Mouse (Mus musculus) intestine, embryonic 15.5 days (tissue): ENCODE results near the gene Ndufs7. TPM values are rescaled to one million over a fixed set of nuclear protein-coding genes. Genes with fewer than 3 reads are reported as not detected.

ENCODE experiments used
- ATAC-seq: fragments of 200-750 bp; cut with Nextera tagmentation; 2 replicates; pipeline ENCODE4 v1.8.0; 2017; ENCODE audit warnings: moderate TSS enrichment, moderate library complexity
- H3K27ac ChIP-seq: fragments of 300-500 bp; sonication (generic); 2 replicates; pipeline ENCODE4 v1.5.1; 2015; ENCODE audit warnings: mild to moderate bottlenecking, inconsistent platforms
- H3K27me3 ChIP-seq: fragments of 300-500 bp; sonication (generic); replicated peaks from 2 replicates; pipeline ENCODE4 v1.6.1; 2015; ENCODE audit warnings: inconsistent platforms
- H3K36me3 ChIP-seq: fragments of 300-500 bp; sonication (generic); 2 replicates; pipeline ENCODE4 v1.6.1; 2015; ENCODE audit warnings: inconsistent platforms
- H3K4me1 ChIP-seq: fragments of 300-500 bp; sonication (generic); replicated peaks from 2 replicates; pipeline ENCODE4 v1.6.1; 2015; ENCODE audit warnings: inconsistent platforms
- H3K4me2 ChIP-seq: fragments of 300-500 bp; sonication (generic); replicated peaks from 2 replicates; pipeline ENCODE4 v1.6.1; 2015; ENCODE audit warnings: mild to moderate bottlenecking, inconsistent platforms
- H3K4me3 ChIP-seq: fragments of 300-500 bp; sonication (generic); replicated peaks from 2 replicates; pipeline ENCODE4 v1.5.1; 2015; ENCODE audit warnings: inconsistent platforms
- H3K9ac ChIP-seq: fragments of 300-500 bp; sonication (generic); 2 replicates; pipeline ENCODE4 v1.6.1; 2015; ENCODE audit warnings: inconsistent platforms
- H3K9me3 ChIP-seq: fragments of 300-500 bp; sonication (generic); 2 replicates; pipeline ENCODE4 v1.6.1; 2016; ENCODE audit warnings: inconsistent platforms
- WGBS: fragments of 180-500 bp; shearing (Covaris S2); methylation state at CpG from one replicate; pipeline ENCODE4 v1.1.7; 2015; 5-methylcytosine and 5-hydroxymethylcytosine counted together
- polyA plus RNA-seq: library from polyadenylated mRNA; unstranded; fragments of >200 nt; fragmentation: Nextera tagmentation; extraction: Ambion mirVana; gene quantifications from 2 replicates; pipeline ENCODE4 v1.2.1, GENCODE M21; 2015

The Ndufs7 gene
- polyA plus RNA-seq, 1 experiment from 2014 or later, result 467 TPM

DNA sequence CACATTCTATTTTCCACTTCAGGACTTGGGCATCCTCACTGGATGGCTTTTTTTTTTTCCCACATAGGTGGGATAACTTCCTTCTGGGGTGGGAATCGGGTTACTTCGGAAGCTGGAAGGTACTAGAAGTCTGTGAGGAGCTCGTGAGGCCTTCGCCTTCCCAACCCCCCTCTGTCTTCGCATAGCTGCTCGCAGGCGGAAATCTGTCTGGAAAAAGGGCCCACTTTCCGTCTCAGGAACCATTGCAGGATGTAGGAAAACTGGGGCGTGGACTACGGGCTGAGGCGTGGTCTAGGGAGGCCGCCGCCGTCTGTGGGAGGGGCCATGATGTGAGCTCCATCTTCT, 22.9 kb upstream of the Ndufs7 start:
- H3K9ac ChIP-seq, result peak overlapping the region; percentile 34; the same call in 1 of the 2 replicates
- peak overlapping the region; percentile 88; the same call in 1 of the 2 replicates for H3K4me3 ChIP-seq
- no peaks in the 10 kb centered on the region for H3K27me3 ChIP-seq
- no peaks in the 10 kb centered on the region for H3K9me3 ChIP-seq
- peaks cover 24% of the 10 kb centered on the region for H3K4me1 ChIP-seq
- H3K4me2 ChIP-seq, result peak overlapping the region; percentile 59
- peak overlapping the region; percentile 82 for H3K27ac ChIP-seq
- H3K36me3 ChIP-seq, result peaks cover 12% of the 10 kb centered on the region
- WGBS, result 0% methylated on average over 14 of the region's 14 CpGs
- no peak for ATAC-seq

DNA sequence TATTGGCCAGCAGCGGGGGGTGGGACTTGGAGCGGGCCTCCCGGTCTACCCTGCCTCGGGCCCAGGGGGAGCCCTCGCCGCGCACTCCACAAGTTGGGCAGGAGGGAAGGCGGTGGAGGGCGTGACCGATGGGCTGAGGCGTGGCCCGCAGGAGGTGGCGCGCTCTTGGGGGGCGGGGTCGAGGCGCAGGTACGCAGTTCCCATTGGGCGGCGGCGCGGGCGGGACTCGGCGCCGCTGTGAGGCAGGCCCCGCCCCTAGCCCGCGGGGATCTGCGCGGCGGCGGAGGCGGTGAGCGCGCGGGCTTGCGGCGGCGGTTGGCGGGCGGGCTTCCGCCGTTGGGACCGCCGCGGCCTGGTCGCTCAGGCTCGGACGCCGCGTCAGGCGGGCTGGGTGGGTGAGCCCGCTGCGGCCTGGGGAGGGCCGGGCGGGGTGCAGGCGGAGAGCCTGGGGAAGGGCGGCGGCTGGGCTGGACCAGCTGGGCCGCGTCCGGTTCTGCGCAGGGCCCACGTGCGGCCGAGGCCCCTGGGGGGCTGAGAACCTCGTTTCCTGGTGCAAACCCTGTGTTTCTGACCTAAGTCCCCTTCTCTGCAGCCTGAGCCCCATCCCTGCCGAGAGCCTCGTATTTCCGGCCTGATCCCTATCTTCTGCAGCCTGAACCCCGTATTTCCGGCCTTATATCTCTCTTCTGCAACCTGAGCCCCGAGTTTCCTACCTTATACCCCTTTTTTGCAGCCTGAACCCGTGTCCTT, 22.3 kb upstream of the Ndufs7 start, which contains the start of gene Mum1:
Gene Mum1, plus strand, starts transcription at position 19 of the 750 bp plus-strand sequence.
- H3K4me3 ChIP-seq, result peak within 1 kb of the TSS; percentile 88
- H3K27ac ChIP-seq, result peak within 1 kb of the TSS; percentile 92
- peak within 1 kb of the TSS; percentile 84 for H3K4me2 ChIP-seq
- no peaks in the 10 kb centered on the region for H3K27me3 ChIP-seq
- H3K9ac ChIP-seq, result peak within 1 kb of the TSS; percentile 94
- WGBS, result under 1% methylated on average over 64 of the region's 75 CpGs
- peak; percentile 100 for ATAC-seq
- peaks cover 12% of the 10 kb centered on the region for H3K36me3 ChIP-seq
- H3K9me3 ChIP-seq, result no peaks in the 10 kb centered on the region
- peaks cover 23% of the 10 kb centered on the region for H3K4me1 ChIP-seq

DNA sequence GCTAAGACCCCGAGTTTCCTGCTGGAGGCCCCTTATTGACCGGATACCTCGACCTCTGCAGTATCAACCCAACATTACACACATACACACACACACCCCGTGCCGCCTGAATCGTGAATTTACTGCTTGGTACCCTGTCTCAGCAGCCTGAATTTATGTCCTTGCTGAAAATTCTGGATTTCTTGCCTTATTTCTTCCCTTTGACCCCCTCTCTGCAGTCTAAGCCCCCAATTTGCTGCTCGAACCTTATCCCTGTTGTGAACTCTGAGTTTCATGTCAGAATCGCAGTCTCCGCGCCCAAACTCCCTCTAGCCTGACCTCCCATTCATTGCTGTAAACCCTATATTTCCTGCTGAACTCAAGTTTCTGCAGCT, 21.8 kb upstream of the Ndufs7 start:
- peak overlapping the region; percentile 88 for H3K4me3 ChIP-seq
- ATAC-seq, result no peak
- no peaks in the 10 kb centered on the region for H3K9me3 ChIP-seq
- H3K27me3 ChIP-seq, result no peaks in the 10 kb centered on the region
- H3K4me1 ChIP-seq, result peaks cover 23% of the 10 kb centered on the region
- H3K9ac ChIP-seq, result peak overlapping the region; percentile 94
- peak overlapping the region; percentile 84 for H3K4me2 ChIP-seq
- 3% methylated on average over 10 of the region's 10 CpGs for WGBS
- peak overlapping the region; percentile 92 for H3K27ac ChIP-seq
- peaks cover 16% of the 10 kb centered on the region for H3K36me3 ChIP-seq

DNA sequence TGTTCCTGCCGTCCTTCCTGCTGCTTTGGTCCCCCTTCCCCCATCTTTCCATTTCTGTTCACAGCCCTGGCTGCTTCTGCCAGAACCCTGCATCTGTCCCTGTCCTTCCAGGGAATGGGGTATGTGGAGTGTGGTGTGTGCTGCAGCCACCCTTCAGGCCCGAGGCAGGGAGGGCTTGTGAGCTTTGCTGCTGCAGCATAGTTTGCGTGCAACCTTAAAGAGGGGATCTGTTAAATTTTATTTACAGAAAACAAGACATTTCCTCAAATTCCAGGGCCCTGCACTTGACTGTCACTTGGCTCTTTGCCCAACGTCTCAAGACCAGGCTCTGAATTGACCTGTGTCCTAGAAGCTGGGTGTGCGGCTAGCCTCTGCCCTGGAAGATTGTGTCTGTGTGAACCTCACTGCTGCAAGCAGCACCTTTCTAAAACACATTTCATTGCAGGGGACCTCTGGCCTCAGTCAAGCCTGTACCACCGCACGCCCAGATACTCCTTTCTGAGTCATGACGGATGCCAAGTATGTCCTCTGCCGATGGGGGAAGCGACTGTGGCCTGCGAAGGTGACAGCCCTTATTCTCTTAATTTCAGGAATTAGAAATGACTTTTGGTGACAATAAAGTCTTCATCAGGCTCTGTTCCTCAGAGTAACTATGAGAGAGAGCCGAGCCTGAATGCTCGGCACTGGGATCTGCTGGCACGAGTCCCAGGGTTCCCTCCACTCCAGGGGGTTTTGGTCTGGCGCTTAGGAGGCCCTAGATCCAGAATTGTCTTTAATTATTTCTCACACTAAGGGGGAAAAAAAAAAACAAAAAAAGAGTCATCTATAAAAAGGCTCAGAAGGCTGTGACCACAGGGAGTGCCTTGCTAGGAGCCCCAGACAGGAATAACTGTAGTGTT, 20.8 kb upstream of the Ndufs7 start:
- peak overlapping the region; percentile 88 for H3K4me3 ChIP-seq
- 50% methylated on average over 15 of the region's 15 CpGs for WGBS
- ATAC-seq, result no peak
- H3K4me1 ChIP-seq, result peaks cover 30% of the 10 kb centered on the region
- H3K27ac ChIP-seq, result peak overlapping the region; percentile 92
- peaks cover 26% of the 10 kb centered on the region for H3K36me3 ChIP-seq
- peak overlapping the region; percentile 94 for H3K9ac ChIP-seq
- peak overlapping the region; percentile 84 for H3K4me2 ChIP-seq
- H3K9me3 ChIP-seq, result no peaks in the 10 kb centered on the region
- H3K27me3 ChIP-seq, result no peaks in the 10 kb centered on the region

DNA sequence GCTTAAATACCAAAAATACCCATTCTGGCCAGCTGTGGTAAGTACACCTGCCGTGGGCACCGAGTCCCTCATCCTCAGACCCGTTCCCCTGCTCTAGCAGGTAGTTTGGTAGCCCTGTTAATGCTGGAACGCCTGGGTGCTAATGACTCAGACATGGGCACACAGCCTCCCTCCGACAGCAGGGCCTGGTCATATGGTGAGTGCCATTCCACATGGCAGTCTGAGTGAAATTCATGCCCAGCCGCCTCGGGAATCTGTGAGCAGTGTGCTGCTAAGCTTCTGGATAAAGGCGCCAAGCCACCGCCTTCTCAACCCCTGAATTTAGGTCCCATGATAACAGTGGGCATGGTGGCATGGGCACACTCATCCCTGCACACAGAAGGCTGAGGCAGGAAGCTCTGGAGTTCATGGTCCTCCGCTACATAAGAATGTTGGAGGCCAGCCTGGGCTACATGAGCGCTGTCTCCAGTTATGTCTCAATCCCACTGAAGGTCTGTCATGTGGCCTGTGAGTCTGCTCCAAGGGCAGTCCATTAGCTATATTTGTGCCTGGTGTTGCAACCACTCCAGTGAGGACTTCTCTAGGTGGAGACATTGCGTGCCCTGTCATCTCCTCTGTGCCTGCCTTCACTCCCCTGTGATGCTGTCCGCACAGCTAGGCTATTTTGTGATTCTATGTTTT, 12.6 kb upstream of the Ndufs7 start:
- no peak for ATAC-seq
- H3K4me1 ChIP-seq, result peaks cover 10% of the 10 kb centered on the region

DNA sequence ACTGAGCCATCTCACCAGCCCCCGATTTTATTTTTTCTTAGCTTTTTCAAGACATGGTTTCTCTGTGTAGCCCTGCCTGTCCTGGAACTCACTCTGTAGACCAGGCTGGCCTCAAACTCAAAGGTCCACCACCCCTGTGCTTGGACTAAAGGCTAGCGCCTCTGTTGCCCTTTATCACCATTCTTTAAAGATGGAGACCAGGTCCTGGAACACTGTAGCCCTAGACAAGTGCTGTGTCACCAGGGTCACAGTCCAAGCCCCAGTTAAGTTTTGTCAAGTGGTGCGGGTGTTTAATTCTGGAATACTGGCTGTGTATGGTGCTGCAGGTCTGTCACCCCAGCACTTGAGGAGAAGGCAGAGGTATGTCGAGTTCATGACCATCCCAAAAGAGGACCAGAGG, 11.9 kb upstream of the Ndufs7 start:
- Histone ChIP-seq H3K4me1 (peaks cover 13% of the 10 kb centered on the region), H3K27ac (no peak overlapping the region), H3K9ac (no peak overlapping the region), H3K36me3 (peaks cover 81% of the 10 kb centered on the region), H3K9me3 (no peaks in the 10 kb centered on the region), H3K27me3 (no peaks in the 10 kb centered on the region), H3K4me2 (no peak overlapping the region), H3K4me3 (no peak overlapping the region)
- 91% methylated on average over 4 of the region's 4 CpGs for WGBS
- ATAC-seq, result no peak

More for the DNA sequence above, 12.6 kb upstream of the Ndufs7 start:
- Histone ChIP-seq H3K9ac (no peak overlapping the region), H3K9me3 (no peaks in the 10 kb centered on the region), H3K36me3 (peaks cover 78% of the 10 kb centered on the region), H3K27me3 (no peaks in the 10 kb centered on the region), H3K27ac (no peak overlapping the region), H3K4me2 (no peak overlapping the region), H3K4me3 (no peak overlapping the region)
- WGBS, result 96% methylated on average over 13 of the region's 13 CpGs

DNA sequence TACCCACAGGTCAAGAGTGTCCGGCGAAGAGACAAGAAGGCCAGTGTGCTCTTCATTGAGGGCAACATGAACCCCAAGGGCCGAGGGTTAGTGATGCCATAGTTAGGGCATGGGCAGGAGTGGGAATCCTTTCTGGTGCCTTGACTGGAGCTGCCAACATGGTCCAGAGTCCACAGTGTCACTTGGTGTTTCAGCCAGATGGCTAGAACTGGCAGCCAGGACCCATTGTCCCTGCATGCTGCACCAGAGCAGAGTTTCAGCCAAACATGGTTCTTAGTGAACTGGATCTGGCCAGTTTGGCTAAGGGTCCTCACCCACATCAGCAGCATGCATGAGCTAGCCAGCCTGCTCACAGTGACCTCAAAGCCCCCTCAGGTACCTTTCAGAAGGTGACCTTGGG, 10.6 kb upstream of the Ndufs7 start:
- Histone ChIP-seq H3K4me1 (peaks cover 5% of the 10 kb centered on the region; the same call in 1 of the 2 replicates), H3K4me2 (no peak overlapping the region), H3K9me3 (no peaks in the 10 kb centered on the region), H3K4me3 (no peak overlapping the region), H3K27ac (no peak overlapping the region), H3K36me3 (peaks cover 79% of the 10 kb centered on the region), H3K9ac (no peak overlapping the region), H3K27me3 (no peaks in the 10 kb centered on the region)
- no peak for ATAC-seq
- 92% methylated on average over 3 of the region's 3 CpGs for WGBS

DNA sequence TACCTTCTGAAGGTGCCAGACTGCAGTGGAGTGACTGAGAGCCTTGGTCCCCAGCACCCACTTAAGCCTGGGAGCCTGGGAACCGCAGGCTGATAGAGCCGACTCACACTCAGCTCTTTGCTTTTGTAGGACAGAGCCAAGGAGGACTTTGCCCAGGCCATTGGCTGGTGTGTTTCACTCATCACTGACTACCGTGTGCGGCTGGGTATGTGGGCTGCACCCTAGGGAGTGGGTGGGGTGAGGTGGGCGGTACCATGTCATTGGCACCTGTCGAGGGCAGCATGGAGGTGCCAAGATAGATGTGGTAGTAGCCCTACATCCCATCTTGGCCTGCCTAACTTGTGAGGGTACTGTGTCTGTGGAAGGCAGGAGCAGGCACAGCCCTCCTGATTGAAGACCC, 9.1 kb upstream of the Ndufs7 start:
- Histone ChIP-seq H3K4me3 (no peak overlapping the region), H3K36me3 (peaks cover 80% of the 10 kb centered on the region), H3K4me2 (no peak overlapping the region), H3K27me3 (no peaks in the 10 kb centered on the region), H3K27ac (no peak overlapping the region), H3K9ac (no peak overlapping the region), H3K9me3 (no peaks in the 10 kb centered on the region), H3K4me1 (0 out of 2 replicates have a peak, but pooled peaks cover 3% of the 10 kb centered on the region)
- 82% methylated on average over 6 of the region's 6 CpGs for WGBS
- no peak for ATAC-seq

DNA sequence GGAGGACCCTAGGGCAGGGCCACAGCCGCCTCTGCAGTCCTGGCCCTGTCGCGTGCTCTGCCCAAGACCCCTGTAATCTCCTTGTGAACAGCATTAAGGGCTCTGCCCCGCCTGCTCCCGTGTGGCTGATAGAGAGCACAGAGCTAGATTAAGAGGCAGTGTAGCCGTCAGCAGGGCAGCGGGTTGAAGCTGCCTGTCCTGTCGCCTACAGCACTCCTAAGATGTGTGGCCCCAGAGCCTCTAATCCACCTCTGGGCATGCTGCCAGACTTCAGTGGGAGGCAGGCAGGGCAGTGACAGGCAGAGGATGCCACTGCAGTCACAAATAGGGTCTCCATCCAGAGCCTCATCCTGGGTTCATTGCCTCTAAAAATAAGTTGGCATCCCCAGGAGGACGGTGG, 6.8 kb upstream of the Ndufs7 start:
- 70% methylated on average over 9 of the region's 9 CpGs for WGBS
- H3K4me3 ChIP-seq, result no peak overlapping the region
- H3K36me3 ChIP-seq, result peaks cover 65% of the 10 kb centered on the region

DNA sequence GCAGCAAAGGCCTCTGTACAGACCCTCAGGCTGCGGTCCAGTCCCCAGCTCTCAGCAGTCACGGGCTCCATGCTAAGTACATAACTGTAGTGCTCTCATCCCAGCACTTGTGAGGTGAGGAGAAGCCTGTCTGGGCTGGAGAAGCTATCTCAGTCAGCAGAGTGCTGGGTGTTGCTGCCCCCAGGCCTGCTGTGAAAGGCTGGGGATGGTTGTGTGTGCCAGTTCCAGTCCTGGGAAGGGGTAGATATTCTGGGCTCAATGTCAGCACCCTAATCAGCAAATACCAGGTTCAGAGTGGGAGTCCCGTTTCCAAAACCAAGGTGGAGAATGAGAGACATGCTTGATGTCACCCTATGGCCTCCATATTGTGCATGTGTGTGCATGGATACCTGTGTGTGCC, 6.3 kb upstream of the Ndufs7 start:
- Histone ChIP-seq H3K27me3 (no peaks in the 10 kb centered on the region), H3K27ac (no peak overlapping the region), H3K4me1 (0 out of 2 replicates have a peak, but pooled peaks cover 3% of the 10 kb centered on the region), H3K36me3 (peaks cover 62% of the 10 kb centered on the region), H3K9me3 (no peaks in the 10 kb centered on the region), H3K9ac (no peak overlapping the region), H3K4me3 (no peak overlapping the region), H3K4me2 (no peak overlapping the region)
- ATAC-seq, result no peak
- WGBS, result 92% methylated on average over 3 of the region's 3 CpGs

More for the DNA sequence above, 6.8 kb upstream of the Ndufs7 start:
- H3K9me3 ChIP-seq, result no peaks in the 10 kb centered on the region
- no peak overlapping the region for H3K27ac ChIP-seq
- no peak overlapping the region for H3K9ac ChIP-seq
- H3K4me2 ChIP-seq, result no peak overlapping the region
- H3K4me1 ChIP-seq, result 0 out of 2 replicates have a peak, but pooled peaks cover 3% of the 10 kb centered on the region
- no peak for ATAC-seq
- no peaks in the 10 kb centered on the region for H3K27me3 ChIP-seq

DNA sequence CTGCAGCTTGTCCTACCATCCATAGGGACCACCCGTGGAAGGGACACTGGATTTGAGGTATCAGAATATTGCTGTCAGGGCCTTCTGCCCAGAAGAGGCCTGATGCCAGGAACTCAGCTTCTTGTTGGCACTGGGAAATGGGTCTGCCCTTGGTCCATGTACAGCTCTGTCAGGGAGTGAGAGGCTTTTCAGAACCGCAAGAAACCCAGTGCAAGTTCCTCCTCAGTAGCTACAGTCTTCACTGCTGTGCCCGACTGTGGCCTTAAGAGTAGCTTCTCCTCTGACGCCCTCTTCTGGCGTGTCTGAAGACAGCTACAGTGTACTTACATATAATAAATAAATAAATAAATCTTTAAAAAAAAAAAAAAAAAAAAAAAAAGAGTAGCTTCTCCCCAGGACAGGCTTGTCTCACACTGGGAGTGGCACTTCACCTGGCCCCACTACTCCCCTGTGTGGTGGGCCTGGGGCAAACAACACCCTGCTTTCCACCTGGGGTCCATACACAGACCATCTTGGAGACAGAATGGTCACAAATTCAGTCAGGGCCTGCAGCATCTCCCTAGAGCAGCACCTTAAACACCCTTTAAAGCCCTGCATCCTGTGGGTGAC, 4.0 kb upstream of the Ndufs7 start:
- Histone ChIP-seq H3K27me3 (no peaks in the 10 kb centered on the region), H3K9me3 (no peaks in the 10 kb centered on the region), H3K9ac (no peak overlapping the region), H3K27ac (peak overlapping the region; percentile 36), H3K36me3 (peaks cover 45% of the 10 kb centered on the region), H3K4me3 (no peak overlapping the region), H3K4me1 (peaks cover 10% of the 10 kb centered on the region; the same call in 1 of the 2 replicates), H3K4me2 (no peak overlapping the region)
- WGBS, result 34% methylated on average over 5 of the region's 5 CpGs
- no peak for ATAC-seq
